Mouse (Mus musculus): ENCODE data around the gene Ldhd.

DNA sequence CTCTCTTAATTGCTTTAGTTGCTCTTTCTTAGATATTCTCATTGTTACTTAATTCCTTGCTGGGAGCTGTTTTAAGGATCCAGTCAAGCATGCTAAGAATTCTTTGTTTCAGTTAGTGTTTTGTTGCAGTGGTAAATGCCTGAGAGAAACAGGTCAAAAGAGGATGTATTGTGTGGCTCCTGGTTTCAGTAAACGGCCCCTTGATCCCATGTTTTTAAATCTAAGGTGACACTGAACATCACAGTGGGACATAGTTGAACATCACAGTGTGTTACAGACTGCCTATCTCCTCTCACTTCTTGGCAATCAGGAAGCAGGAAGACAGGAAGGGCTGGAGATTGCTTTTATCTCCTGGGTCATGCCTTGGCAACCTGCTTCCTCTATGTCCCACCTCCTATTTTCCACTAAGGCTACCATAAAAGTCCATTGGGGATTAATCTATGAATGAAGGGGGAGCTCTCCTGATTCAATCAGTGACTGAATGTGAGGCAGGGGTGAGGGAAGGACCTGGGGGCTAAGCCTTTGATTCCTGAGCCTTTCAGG is 27.2 kb upstream of the Ldhd start:
- TF ChIP-seq POLR2A (IDR thresholded peaks at IDR 0.05; ENCODE audit: borderline replicate concordance, extremely low read depth, insufficient read depth, insufficient read length, poor library complexity, severe bottlenecking), result no peak
- no peak for TF ChIP-seq CTCF (IDR thresholded peaks at IDR 0.05; ENCODE audit: borderline replicate concordance, extremely low read depth, insufficient read depth, insufficient read length)
